Mouse (Mus musculus): ENCODE measurements at regions not wholly inside any gene's neighbourhood (a gene's known extent, or its start where the extent isn't known, plus 50 kb on each side); places are given as distances from the start of the nearest gene placed in this dataset.
"Not testable (repeated sequence)": the region's sequence is repeated elsewhere in the genome, so short reads cannot be mapped to it uniquely, and the experiment has no call there.

- no peak for DNase-seq (ENCODE audit: low spot score in 2 of 2)
Observed at GRCm38 (mm10) chr17:83993028-83993427, 145.3 kb upstream of the Haao start.

DNA sequence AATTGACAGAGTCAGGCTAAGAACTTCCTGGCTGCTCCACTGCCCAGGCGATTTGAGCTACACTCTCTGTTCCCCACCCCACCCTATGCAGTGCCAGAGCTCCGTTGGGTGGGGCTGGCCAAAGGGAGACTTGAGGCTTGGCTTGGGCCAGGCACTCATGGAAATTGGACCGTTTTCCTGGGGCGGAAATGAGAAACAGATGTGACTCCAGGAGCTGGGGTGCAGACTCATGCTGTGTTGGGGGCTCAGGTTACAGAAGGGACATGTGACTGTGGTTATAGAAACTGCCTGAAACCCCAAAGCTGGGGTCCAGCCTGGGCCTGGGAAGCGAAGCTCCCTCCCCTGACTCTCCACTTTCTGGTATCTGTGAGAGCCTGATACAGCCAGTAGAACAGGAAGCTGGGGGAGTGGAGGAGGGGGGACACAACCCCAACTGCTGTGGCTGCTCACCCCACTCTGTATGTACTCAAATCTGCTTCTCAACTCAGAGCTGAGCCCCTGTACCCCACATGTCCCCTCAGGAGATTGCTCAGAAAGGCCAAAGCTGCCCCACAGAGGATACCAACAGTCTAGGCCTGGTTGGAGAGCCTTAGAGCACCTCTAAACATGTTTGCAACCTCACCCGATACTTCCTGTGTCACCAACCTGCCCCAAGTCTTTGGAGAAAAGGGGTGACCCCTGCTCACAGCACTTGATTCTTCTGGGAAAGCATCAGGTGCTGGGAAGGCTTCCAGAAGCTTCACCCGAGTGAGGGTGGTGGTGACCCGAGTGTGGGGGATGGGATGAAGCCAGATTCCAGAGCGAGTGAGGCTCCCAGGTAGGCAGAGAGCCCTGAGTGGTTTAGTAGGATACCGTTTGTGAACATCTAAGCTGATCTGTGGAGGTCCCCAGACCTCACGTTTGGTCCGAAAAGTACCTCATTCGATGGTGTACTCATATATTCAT is 142.9 kb upstream of the Haao start:
- DNase-seq (ENCODE audit: low spot score in 2 of 2), result no peak

- no peak for DNase-seq (ENCODE audit: low spot score in 2 of 2)
Observed at GRCm38 (mm10) chr17:83988897-83989296, 141.1 kb upstream of the Haao start.

- DNase-seq (ENCODE audit: low spot score in 2 of 2), result no peak
Observed at GRCm38 (mm10) chr17:83988165-83988564, 140.4 kb upstream of the Haao start.

DNA sequence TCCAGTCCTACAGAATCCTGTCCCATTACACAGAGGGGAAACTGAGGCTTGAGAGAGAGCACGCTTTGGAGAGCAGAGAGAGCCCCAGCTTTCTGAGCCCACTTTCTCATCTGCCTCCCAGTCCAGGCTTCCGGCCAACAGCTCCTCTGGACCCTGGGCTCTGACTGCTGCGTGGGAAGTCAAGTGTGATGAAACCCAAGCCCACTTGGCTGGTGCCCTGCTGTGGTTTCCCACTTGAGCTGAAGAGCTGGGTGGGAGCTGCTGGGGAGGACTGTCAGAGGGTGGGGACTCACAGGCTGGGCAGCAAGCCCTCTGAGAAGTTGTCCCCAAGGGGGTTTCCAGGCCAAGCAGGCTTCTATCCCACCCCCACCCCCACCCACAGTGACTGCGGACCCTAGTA is 139.9 kb upstream of the Haao start:
- DNase-seq (ENCODE audit: low spot score in 2 of 2), result no peak

DNA sequence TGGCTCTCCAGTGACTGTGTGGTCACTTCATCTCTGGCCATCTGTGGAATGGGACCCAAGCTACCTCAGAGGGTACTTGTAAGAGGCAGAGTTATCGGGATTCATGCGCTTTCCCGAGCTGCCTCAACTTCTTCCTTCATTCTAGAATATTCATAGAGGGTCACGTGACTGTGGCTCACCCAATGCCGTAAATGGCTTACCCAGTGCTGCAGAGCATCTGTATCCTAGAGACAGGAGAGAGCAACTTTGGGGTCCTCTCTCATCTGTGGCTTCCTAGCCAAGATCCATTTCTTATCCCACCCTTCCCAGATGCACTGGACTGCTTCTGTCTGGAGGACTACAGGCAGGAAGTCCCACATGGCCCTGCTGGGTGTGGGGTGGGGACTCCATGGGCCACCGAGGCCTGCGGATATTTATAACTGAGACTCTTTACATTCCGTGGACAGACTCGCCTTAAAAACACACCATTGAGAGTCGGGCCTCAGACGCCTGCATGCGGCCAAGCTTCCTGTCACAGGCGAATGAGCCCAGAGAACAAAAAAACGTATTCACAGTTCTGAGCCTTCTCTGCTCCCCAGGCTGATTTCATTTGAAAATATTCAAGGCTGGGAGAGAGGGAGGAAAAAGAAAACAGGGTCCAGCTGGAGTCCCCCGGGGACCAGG is 138.3 kb upstream of the Haao start:
- no peak for DNase-seq (ENCODE audit: low spot score in 2 of 2)

DNA sequence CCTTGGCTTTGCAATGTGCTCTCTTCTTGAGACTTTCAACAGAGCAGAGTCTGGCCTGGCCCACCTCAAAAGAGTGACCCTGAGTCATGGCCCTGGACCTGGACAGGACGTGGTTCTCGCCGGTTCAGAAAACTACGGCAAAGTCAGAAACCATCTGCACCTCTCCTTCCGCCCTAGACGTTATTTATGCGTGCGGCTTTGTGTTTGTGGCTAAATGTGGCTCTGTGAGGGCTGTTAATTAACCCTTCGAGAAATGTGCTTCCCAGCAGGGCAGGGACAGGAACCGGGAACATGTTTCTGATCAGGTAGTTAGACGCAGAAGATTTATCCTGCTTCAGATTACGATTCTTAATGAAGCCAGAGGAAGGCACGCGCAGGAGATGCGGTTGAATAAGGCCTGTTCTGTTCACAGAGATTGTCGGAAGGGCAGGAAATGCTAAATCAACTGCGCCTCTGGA is 137.6 kb upstream of the Haao start:
- no peak for DNase-seq (ENCODE audit: low spot score in 2 of 2)

- no peak for DNase-seq (ENCODE audit: low spot score in 2 of 2)
Observed at GRCm38 (mm10) chr17:83983837-83984388, 136.2 kb upstream of the Haao start.

DNA sequence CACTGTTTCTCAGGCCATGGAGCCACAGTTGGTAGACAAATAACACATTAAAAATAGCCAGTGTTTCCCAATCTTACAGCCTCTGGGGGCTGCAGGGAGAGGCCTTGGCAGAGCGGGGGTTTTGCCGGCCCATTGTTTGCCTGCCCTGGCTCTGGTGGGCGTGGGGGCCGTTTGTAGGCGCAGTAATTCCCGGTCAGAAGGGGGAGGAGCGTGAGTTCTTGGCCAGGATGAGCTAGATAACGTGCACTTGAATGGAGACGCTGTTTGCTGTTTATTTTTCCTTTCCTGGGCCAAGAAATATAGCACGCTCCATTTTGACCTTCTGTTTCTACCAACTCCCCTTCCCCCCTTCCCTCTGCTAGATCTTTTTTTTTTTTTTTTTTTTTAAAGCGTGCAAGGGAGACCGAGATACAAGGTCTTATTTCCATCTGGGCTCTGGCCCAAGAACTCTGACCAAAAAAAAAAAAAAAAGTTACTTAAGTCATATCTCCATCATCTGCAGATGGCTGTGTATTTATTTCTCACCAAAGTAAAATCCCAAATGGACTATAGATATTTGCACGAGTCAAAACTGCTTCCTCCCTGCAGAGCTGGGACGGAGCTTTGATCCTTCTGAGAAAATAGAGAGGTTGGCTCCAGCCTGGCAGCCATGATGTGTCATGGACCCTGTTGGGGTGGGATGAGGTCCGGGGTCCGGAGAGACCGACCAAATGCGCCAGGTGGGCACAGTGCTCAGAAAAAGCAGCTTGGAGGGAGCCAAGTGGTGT is 135.5 kb upstream of the Haao start:
- DNase-seq (ENCODE audit: low spot score in 2 of 2), result no peak

DNA sequence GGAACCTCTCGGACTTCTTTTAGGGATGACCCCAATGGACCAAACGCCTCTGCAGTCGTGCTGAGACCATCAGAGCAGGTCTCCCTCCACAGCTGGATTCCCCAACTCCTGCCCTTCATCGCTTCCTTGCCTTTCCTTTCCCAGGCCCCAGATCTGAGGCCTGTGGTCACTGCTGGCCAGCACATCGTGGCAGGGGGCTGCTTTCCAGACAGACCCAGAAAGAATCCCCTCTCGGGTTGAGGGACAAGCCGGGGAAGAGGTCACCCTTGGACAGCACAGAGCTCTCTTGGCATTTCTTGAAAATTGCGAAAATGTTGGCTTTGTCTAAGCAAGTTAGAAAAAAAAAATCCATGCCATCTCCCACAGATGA is 134.9 kb upstream of the Haao start:
- DNase-seq (ENCODE audit: low spot score in 2 of 2), result no peak

GRCm38 (mm10) chr17:83978858-83979470 is 131.2 kb upstream of the Haao start:
- no peak for DNase-seq (ENCODE audit: low spot score in 2 of 2)

DNA sequence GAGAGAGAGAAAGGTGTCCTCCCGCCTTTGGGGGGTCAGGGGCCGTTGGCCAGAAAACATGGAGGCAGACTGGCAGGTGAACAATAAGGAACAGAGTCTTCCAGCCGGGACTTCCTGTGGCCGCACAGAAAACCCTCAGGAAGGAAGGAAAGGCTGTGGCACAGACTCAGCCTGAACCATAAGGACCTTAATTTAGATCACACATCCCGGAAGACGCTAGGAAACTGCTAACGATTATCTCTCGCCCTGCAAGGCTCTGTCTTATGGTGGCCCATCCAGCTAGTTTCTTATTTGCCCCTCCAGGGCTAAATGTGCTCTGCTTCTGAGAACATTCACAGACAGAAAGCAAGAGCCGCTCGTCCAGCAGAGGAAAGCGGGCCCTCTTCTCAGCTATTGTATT is 130.0 kb upstream of the Haao start:
- no peak for DNase-seq (ENCODE audit: low spot score in 2 of 2)

- DNase-seq (ENCODE audit: low spot score in 2 of 2), result no peak
Observed at GRCm38 (mm10) chr17:83975813-83976212, 128.1 kb upstream of the Haao start.

DNA sequence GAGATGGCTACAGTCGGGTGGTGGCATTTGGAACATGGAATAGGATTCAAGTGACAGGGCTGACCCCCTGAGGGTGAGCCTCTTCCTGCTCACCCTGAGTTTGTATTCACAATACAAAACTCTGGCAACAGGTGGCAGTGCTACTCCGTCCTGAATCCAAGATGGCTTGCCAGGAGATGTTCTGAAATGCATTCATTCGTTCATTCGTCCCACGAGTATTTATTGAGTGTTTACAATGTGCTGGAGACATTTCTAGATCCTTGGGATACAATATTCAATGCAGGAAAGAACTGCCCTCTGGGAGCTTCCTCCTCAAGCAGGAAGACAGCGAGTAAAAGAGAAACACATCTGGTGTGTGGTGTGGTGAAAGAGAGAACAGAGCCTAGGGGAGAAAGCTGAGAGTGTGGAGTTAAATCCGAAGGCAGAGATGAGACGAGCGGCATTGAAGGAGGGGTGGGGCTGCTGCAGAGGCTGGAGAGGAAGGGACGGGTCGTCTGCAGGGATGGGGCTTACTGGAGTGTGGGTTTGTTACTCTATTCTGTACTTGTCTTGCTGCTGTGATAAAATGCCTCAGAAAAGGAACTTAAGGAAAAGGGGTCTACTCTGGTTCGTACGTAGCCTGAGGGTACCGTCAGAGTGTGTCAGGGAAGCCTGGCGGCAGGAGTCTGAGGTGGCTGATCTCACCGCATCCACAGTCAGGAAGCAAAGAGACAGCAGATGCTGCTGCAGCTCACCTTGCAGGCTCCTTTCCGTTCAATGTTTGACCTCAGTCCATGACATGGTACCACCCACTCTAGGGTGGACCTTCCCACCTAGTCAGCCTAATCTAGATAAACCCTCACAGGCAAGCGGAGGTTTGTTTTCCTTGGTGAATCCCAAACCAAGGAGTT is 125.9 kb upstream of the Haao start:
- peak; percentile 29 to 45 for DNase-seq (ENCODE audit: low spot score in 2 of 2)

DNA sequence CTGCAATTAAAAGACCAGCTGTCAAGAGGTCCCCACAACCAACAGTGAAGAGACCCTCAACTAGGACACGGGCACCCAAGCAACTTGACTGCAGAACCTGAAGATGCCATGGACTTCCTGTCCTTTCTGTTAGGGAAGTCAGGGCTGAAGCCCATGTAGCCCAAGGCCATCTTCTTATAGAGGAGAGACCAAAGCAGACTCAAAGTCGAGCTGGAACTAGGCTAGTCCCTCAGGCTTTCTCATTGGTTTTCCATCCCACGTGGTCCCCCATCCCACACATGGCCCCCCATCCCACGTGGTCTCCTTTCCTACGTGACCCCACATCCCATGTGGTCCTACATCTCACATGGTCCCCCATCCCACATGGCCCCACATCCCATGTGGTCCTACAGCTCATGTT is 125.1 kb upstream of the Haao start:
- DNase-seq (ENCODE audit: low spot score in 2 of 2), result no peak

- no peak for DNase-seq (ENCODE audit: low spot score in 2 of 2)
Observed at GRCm38 (mm10) chr17:83972470-83972869, 124.7 kb upstream of the Haao start.

GRCm38 (mm10) chr17:83972026-83972425 is 124.3 kb upstream of the Haao start:
- DNase-seq (ENCODE audit: low spot score in 2 of 2), result no peak

GRCm38 (mm10) chr17:83969407-83969826 is 121.7 kb upstream of the Haao start:
- no peak for DNase-seq (ENCODE audit: low spot score in 2 of 2)

DNA sequence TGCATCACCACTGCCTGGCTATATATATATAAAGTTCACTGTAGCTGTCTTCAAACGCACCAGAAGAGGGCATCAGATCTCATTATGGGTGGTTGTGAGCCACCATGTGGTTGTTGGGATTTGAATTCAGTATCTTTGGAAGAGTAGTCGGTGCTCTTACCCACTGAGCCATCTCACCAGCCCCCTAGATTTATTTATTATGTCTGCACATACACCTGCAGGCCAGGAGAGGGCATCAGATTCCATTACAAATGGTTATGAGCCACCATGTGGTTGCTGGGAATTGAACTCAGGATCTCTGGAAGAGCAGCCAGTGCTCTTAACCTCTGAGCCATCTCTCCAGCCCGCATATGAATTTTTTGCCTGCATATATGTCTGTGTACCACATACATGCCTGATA is 120.4 kb upstream of the Haao start:
- not testable (repeated sequence) for DNase-seq (ENCODE audit: low spot score in 2 of 2)

DNA sequence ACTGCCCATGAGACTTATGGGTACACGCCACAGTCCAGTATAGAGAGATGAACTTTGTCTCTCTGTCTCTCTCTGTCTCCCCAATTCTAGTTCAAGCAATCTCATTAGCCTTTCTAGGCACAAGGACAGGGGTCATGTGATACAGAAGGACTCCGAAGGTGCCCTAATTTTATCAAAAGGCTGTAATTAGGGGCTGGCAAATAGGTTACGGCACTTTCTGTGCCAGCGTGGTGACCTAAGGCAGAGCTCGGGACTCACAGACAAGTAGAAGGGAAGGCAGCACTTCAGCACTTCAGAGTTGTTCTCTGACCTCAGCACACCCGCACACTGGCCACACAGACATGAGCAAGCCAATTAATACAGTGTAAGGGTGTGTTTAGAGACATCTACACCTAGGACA is 119.2 kb upstream of the Haao start:
- DNase-seq (ENCODE audit: low spot score in 2 of 2), result no peak
